Mouse (Mus musculus) neutrophil, adult 5-6 weeks (primary cell): ENCODE results near the gene Prepl. TPM values are rescaled to one million over a fixed set of nuclear protein-coding genes. Genes with fewer than 3 reads are reported as not detected.
A peak's percentile ranks its signal among the peaks of the same experiment; 100 is the strongest.

Experiments used
- ATAC-seq: fragments of 151-379, 151-347 bp; 2 replicates; pipeline ENCODE4 v1.8.0; 2017; ENCODE audit warnings: mild to moderate bottlenecking, moderate TSS enrichment; ENCODE audit not compliant: insufficient number of reproducible peaks, poor library complexity, low FRiP score, severe bottlenecking; ENCODE audit errors: extremely low read depth
- total RNA-seq: library from RNA; stranded (forward); fragments of 200-1000 nt; gene quantifications from 2 replicates; pipeline ENCODE4 v1.2.3, GENCODE M21; 2017

Prepl gene
- total RNA-seq, 1 experiment from 2014 or later = 20.1 TPM

- no peak for ATAC-seq
Observed at GRCm38 (mm10) chr17:85028093-85028739, 61.8 kb downstream of the Prepl start, which contains the start of gene Slc3a1. Gene Slc3a1 (plus strand): TSS chr17:85028376.

GRCm38 (mm10) chr17:85027247-85027646 lies 62.8 kb downstream of the Prepl start:
- no peak for ATAC-seq

- ATAC-seq = no peak
Observed at GRCm38 (mm10) chr17:85026436-85026835, 63.6 kb downstream of the Prepl start.

GRCm38 (mm10) chr17:85025151-85025550 lies 64.9 kb downstream of the Prepl start:
- ATAC-seq = no peak

- ATAC-seq = no peak
Observed at GRCm38 (mm10) chr17:85024237-85024636, 65.8 kb downstream of the Prepl start.

GRCm38 (mm10) chr17:85023247-85024167 lies 66.5 kb downstream of the Prepl start:
- peak; percentile 64; the same call in 1 of the 2 replicates for ATAC-seq

- ATAC-seq = no peak
Observed at GRCm38 (mm10) chr17:85020343-85020742, 69.7 kb downstream of the Prepl start.

GRCm38 (mm10) chr17:85018794-85019193 lies 71.2 kb downstream of the Prepl start:
- ATAC-seq = peak; percentile 48; the same call in 1 of the 2 replicates

GRCm38 (mm10) chr17:85018344-85018743 lies 71.7 kb downstream of the Prepl start:
- ATAC-seq = no peak

DNA sequence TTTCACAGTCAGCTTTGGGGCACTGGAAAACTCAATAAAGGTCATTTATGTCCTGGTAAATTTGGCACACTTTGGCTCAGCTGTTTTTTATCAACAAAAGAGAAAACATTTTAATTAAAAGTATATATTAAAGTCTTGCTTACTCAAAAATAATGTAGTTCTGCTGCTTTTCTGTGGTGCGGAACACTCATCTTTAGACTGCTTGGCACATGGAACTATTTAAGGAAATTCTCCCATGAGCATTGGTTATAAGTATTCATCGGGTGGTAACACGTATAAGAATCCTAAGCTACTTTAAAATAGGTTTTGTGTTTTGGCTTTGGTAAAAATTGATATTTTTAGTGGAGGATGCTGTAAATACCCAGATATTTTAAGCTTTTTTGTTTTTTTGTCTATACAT lies 75.4 kb downstream of the Prepl start:
- ATAC-seq = no peak

- ATAC-seq = no peak
Observed at GRCm38 (mm10) chr17:85013485-85013884, 76.6 kb downstream of the Prepl start.

Other genes starting within 250 kb of the Prepl start
- 78.3 TPM in 2 replicates for gene Ppm1b, start 133.5 kb downstream of the Prepl start, total RNA-seq
- gene Slc3a1, start 61.9 kb downstream of the Prepl start, total RNA-seq = 0.12 and 0.61 TPM in 2 replicates
- 2.1 and 5.8 TPM in 2 replicates for gene Camkmt, start 311 bp upstream of the Prepl start, total RNA-seq